Mouse (Mus musculus): ENCODE results near the gene Sycp2l.

DNA sequence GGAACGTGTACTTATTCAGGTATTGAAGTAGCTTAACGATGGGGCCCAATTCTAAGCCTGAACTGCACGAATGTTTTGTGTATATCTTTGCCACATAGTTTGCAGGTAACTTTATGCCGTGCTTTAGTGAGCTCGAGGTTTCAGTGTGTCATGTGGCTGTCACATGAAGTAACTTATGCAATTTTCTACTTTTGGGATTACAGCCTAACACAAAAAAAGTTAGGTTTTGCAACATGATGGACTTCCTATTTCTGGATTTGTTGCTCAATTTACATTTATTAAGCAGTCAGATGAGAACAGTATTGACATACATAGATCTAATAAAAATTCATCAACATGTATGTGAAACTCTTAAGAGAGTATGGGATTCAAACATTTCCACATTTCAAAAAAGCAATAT, 40.3 kb upstream of the Sycp2l start:
- TF ChIP-seq CTCF (IDR thresholded peaks at IDR 0.05; ENCODE audit: low read depth) (no peak), EP300 (IDR thresholded peaks at IDR 0.05; ENCODE audit: low read depth) (no peak)
